Mouse (Mus musculus): ENCODE results near the gene Man2c1. TPM values are rescaled to one million over a fixed set of nuclear protein-coding genes. Genes with fewer than 3 reads are reported as not detected.

Gene Man2c1
- polyA plus RNA-seq, 1 experiment from 2014 or later: 45.3 TPM

DNA sequence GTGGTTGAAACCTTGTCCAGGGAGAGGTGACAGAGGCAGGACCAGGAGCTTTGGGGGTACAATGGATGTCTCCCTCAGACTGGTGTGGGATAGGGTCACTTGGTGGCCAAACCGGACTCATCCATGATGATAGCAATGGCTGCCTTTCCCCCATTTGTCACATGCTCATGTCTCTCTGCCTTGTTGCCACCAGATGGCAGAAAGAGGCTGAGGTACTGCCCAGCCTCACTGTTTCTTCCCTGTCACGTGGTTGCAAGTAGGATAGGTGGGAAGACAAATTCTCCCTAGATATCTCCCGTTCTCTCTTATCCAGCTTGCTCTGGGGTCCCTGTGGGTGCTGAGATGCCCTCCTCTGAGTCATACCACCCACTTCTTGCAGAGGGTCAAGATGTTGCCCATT, 32.0 kb downstream of the Man2c1 start:
- no peak overlapping the region for H3K9ac ChIP-seq (replicated peaks; ENCODE audit: low read depth, low read length)
- ATAC-seq (ENCODE audit: insufficient number of reproducible peaks, insufficient read depth, low FRiP score, low read depth): no peak
- no peaks in the 10 kb centered on the region for H3K9me3 ChIP-seq (ENCODE audit: control insufficient read depth, low read depth, low read length)
- no peaks in the 10 kb centered on the region for H3K36me3 ChIP-seq (ENCODE audit: control insufficient read depth, insufficient read depth, low read length)
- H3K4me2 ChIP-seq (replicated peaks; ENCODE audit: low read depth, low read length): no peak overlapping the region
- WGBS: 19% methylated on average over 3 of the region's 3 CpGs
- H3K4me3 ChIP-seq (ENCODE audit: low read depth, low read length): no peak overlapping the region
- no peak overlapping the region for H3K27ac ChIP-seq (ENCODE audit: low read length)
- no peaks in the 10 kb centered on the region for H3K27me3 ChIP-seq (ENCODE audit: control insufficient read depth, insufficient read depth, low read length)
- peaks cover 3% of the 10 kb centered on the region; the same call in 1 of the 2 replicates for H3K4me1 ChIP-seq (ENCODE audit: control insufficient read depth, insufficient read depth, low read length)

DNA sequence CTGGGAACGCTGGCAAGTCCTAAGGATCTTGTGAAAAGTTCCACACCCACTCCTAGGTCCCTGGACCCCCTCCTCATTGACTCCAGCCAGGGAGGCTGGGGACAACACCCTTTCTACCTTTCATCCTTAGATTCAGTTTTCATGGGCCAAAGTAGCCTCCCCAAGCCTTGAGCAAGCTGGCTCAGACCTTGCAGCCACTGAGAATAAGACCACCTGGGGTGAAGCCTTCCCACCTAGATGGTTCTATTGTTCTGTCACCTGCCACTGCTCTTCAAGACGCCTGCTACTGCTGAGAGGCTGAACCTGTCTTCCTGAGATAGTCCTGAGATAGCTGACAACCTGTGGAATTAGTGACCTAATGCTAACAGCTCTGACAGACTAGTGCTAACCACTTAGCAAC, 32.6 kb downstream of the Man2c1 start:
- Histone ChIP-seq H3K4me2 (replicated peaks; ENCODE audit: low read depth, low read length) (no peak overlapping the region), H3K27me3 (ENCODE audit: control insufficient read depth, insufficient read depth, low read length) (no peaks in the 10 kb centered on the region), H3K36me3 (ENCODE audit: control insufficient read depth, insufficient read depth, low read length) (no peaks in the 10 kb centered on the region), H3K9me3 (ENCODE audit: control insufficient read depth, low read depth, low read length) (no peaks in the 10 kb centered on the region), H3K4me1 (ENCODE audit: control insufficient read depth, insufficient read depth, low read length) (no peaks in the 10 kb centered on the region), H3K27ac (ENCODE audit: low read length) (no peak overlapping the region), H3K9ac (replicated peaks; ENCODE audit: low read depth, low read length) (no peak overlapping the region), H3K4me3 (ENCODE audit: low read depth, low read length) (no peak overlapping the region)
- no peak for ATAC-seq (ENCODE audit: insufficient number of reproducible peaks, insufficient read depth, low FRiP score, low read depth)
- 25% methylated on average over 2 of the region's 2 CpGs for WGBS

DNA sequence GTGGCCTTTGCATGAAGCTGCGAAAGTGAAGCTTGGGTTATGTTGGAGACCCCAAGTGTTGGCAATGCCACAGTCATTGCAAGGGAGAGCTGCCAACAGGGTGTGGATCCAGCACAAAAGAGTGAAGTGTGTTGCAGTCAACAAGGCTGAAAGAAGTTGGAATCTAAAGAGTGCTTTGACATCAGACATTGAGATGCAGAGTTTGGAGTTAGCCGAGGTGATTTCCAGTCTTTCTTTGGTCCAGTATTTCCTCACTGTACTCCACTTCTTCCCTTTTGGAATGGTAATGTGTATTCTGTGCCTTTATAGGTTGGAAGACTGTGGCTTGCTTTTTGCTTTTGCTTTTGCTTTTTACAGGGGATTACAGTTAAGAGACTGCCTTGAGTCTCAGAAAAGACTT, 35.7 kb downstream of the Man2c1 start:
- no peak for ATAC-seq (ENCODE audit: insufficient number of reproducible peaks, insufficient read depth, low FRiP score, low read depth)
- H3K4me1 ChIP-seq (ENCODE audit: control insufficient read depth, insufficient read depth, low read length): no peaks in the 10 kb centered on the region
- H3K4me2 ChIP-seq (replicated peaks; ENCODE audit: low read depth, low read length): no peak overlapping the region
- no peak overlapping the region for H3K4me3 ChIP-seq (ENCODE audit: low read depth, low read length)
- H3K27me3 ChIP-seq (ENCODE audit: control insufficient read depth, insufficient read depth, low read length): no peaks in the 10 kb centered on the region
- H3K27ac ChIP-seq (ENCODE audit: low read length): no peak overlapping the region
- no peaks in the 10 kb centered on the region for H3K9me3 ChIP-seq (ENCODE audit: control insufficient read depth, low read depth, low read length)
- 88% methylated on average over 2 of the region's 2 CpGs for WGBS
- H3K36me3 ChIP-seq (ENCODE audit: control insufficient read depth, insufficient read depth, low read length): no peaks in the 10 kb centered on the region
- no peak overlapping the region for H3K9ac ChIP-seq (replicated peaks; ENCODE audit: low read depth, low read length)

DNA sequence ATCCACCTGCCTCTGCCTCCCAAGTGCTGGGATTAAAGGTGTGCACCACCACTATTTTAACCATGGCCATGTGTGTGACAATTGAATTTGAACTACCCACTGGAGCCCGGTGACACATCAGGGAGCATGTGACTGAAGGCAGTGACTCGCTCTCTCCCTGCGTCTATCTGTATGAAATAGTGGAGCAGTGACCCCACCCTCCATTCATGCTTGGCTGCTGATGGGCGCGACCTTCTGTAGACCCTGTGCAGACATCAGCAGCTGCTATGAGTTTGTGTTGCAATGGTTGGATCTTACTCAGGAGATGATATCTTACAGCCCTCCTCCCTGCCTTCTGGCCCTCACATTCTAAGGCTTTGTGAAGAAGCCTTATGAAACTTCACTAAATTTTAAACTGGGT, 37.9 kb downstream of the Man2c1 start:
- Histone ChIP-seq H3K4me3 (ENCODE audit: low read depth, low read length) (no peak overlapping the region), H3K27me3 (ENCODE audit: control insufficient read depth, insufficient read depth, low read length) (no peaks in the 10 kb centered on the region), H3K9ac (replicated peaks; ENCODE audit: low read depth, low read length) (no peak overlapping the region), H3K27ac (ENCODE audit: low read length) (no peak overlapping the region), H3K36me3 (ENCODE audit: control insufficient read depth, insufficient read depth, low read length) (no peaks in the 10 kb centered on the region), H3K9me3 (ENCODE audit: control insufficient read depth, low read depth, low read length) (no peaks in the 10 kb centered on the region), H3K4me2 (replicated peaks; ENCODE audit: low read depth, low read length) (no peak overlapping the region), H3K4me1 (ENCODE audit: control insufficient read depth, insufficient read depth, low read length) (no peaks in the 10 kb centered on the region)
- no peak for ATAC-seq (ENCODE audit: insufficient number of reproducible peaks, insufficient read depth, low FRiP score, low read depth)
- WGBS: 74% methylated on average over 5 of the region's 5 CpGs

Other genes starting within 250 kb of the Man2c1 start
- gene Snx33, start 202.3 kb upstream of the Man2c1 start, polyA plus RNA-seq (2014; fragmentation: Nextera tagmentation; extraction: Ambion mirVana): 8.8 and 9.5 TPM in 2 replicates
- 76.8 and 78.1 TPM in 2 replicates for gene Imp3, start 193.2 kb upstream of the Man2c1 start, polyA plus RNA-seq (2014; fragmentation: Nextera tagmentation; extraction: Ambion mirVana)
- gene Snupn, start 179.8 kb upstream of the Man2c1 start, polyA plus RNA-seq (2014; fragmentation: Nextera tagmentation; extraction: Ambion mirVana): 19.5 and 21.9 TPM in 2 replicates
- 28.0 and 32.6 TPM in 2 replicates for gene Ptpn9, start 135.8 kb upstream of the Man2c1 start, polyA plus RNA-seq (2014; fragmentation: Nextera tagmentation; extraction: Ambion mirVana)
- 42.7 and 46.4 TPM in 2 replicates for gene Sin3a, start 58.6 kb upstream of the Man2c1 start, polyA plus RNA-seq (2014; fragmentation: Nextera tagmentation; extraction: Ambion mirVana)
- gene Neil1, start 17.6 kb downstream of the Man2c1 start, polyA plus RNA-seq (2014; fragmentation: Nextera tagmentation; extraction: Ambion mirVana): 7.0 and 10.2 TPM in 2 replicates
- 91.9 and 94.8 TPM in 2 replicates for gene Commd4, start 27.6 kb downstream of the Man2c1 start, polyA plus RNA-seq (2014; fragmentation: Nextera tagmentation; extraction: Ambion mirVana)
- gene Trcg1, start 105.9 kb downstream of the Man2c1 start, polyA plus RNA-seq (2014; fragmentation: Nextera tagmentation; extraction: Ambion mirVana): not detected in 2 replicates
- gene 1700017B05Rik, start 131.9 kb downstream of the Man2c1 start, polyA plus RNA-seq (2014; fragmentation: Nextera tagmentation; extraction: Ambion mirVana): 24.0 and 25.6 TPM in 2 replicates